Mouse (Mus musculus) hindbrain, embryonic 12.5 days (tissue): Measurements from ENCODE around the gene Trpv4. TPM values are rescaled to one million over a fixed set of nuclear protein-coding genes. Genes with fewer than 3 reads are reported as not detected.
A peak's percentile ranks its signal among the peaks of the same experiment; 100 is the strongest.

Experiments used
- ATAC-seq: fragments of 200-750 bp; cut with Nextera tagmentation; 2 replicates; pipeline ENCODE4 v1.8.0; 2017; ENCODE audit warnings: moderate TSS enrichment; ENCODE audit not compliant: low FRiP score
- H3K27ac ChIP-seq: fragments of 300-500 bp; sonication (generic); 2 replicates; pipeline ENCODE4 v1.5.1; 2016; ENCODE audit warnings: mild to moderate bottlenecking
- H3K27me3 ChIP-seq: fragments of 300-500 bp; sonication (generic); 2 replicates; pipeline ENCODE4 v1.6.1; 2016; ENCODE audit warnings: mild to moderate bottlenecking
- H3K36me3 ChIP-seq: fragments of 300-500 bp; sonication (generic); 2 replicates; pipeline ENCODE4 v1.6.1; 2016; ENCODE audit warnings: mild to moderate bottlenecking
- H3K4me1 ChIP-seq: fragments of 300-500 bp; sonication (generic); 2 replicates; pipeline ENCODE4 v1.6.1; 2016
- H3K4me2 ChIP-seq: fragments of 300-500 bp; sonication (generic); replicated peaks from 2 replicates; pipeline ENCODE4 v1.6.1; 2016; ENCODE audit warnings: mild to moderate bottlenecking
- H3K4me3 ChIP-seq: fragments of 300-500 bp; sonication (generic); 2 replicates; pipeline ENCODE4 v1.5.1; 2016; ENCODE audit warnings: mild to moderate bottlenecking
- H3K9ac ChIP-seq: fragments of 300-500 bp; sonication (generic); 2 replicates; pipeline ENCODE4 v1.6.1; 2016; ENCODE audit warnings: mild to moderate bottlenecking, moderate library complexity
- H3K9me3 ChIP-seq: fragments of 300-500 bp; sonication (generic); replicated peaks from 2 replicates; pipeline ENCODE4 v1.6.1; 2016; ENCODE audit warnings: mild to moderate bottlenecking
- WGBS: fragments of 180-500 bp; shearing (Covaris S2); methylation state at CpG from one replicate; pipeline ENCODE4 v1.1.7; 2016; 5-methylcytosine and 5-hydroxymethylcytosine counted together
- polyA plus RNA-seq: library from polyadenylated mRNA; unstranded; fragments of >200 nt; fragmentation: Nextera tagmentation; extraction: Ambion mirVana; gene quantifications from 2 replicates; pipeline ENCODE4 v1.2.1, GENCODE M21; 2016

The Trpv4 gene
- polyA plus RNA-seq, 1 experiment from 2014 or later, result 1.3 TPM

DNA sequence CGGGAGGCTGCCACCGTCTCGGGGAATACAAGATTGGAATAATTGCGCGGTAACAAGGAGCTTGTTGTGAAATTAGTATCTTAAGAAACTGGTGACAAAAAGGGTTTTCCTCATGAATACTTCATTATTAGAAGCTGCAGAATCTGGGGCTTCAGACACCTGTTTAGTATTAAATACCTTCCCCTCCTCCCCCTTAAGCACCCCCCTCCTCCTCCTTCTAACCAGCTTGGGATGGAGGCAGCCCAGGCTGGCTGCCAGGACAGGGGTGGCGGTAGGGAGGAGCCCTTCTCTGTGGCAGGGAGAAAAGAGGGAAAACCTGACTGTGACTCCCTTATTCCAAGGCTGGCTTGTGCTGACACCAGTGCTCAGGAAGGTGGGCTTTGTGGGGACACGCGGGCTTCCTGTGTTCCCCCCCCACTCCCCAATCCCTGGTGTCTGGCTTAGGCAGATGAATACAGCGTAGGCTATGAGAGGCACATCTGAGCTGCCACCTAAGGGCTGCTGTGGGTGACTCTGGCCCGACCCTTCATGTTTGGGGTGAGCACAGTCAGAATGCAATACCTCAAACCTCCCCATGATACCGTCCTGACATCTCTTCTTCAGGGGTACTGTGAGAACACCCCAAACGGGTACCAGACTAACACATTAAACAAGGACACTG, 64.9 kb downstream of the Trpv4 start:
- Histone ChIP-seq H3K9ac (peak overlapping the region; percentile 45; the same call in 1 of the 2 replicates), H3K36me3 (0 out of 2 replicates have a peak, but pooled peaks cover 8% of the 10 kb centered on the region), H3K9me3 (no peaks in the 10 kb centered on the region), H3K4me2 (peak overlapping the region; percentile 15; the same call in 1 of the 2 replicates), H3K4me1 (peaks cover 81% of the 10 kb centered on the region), H3K27me3 (no peaks in the 10 kb centered on the region), H3K4me3 (no peak overlapping the region), H3K27ac (peak overlapping the region; percentile 60)
- ATAC-seq, result no peak
- 58% methylated on average over 12 of the region's 12 CpGs for WGBS

DNA sequence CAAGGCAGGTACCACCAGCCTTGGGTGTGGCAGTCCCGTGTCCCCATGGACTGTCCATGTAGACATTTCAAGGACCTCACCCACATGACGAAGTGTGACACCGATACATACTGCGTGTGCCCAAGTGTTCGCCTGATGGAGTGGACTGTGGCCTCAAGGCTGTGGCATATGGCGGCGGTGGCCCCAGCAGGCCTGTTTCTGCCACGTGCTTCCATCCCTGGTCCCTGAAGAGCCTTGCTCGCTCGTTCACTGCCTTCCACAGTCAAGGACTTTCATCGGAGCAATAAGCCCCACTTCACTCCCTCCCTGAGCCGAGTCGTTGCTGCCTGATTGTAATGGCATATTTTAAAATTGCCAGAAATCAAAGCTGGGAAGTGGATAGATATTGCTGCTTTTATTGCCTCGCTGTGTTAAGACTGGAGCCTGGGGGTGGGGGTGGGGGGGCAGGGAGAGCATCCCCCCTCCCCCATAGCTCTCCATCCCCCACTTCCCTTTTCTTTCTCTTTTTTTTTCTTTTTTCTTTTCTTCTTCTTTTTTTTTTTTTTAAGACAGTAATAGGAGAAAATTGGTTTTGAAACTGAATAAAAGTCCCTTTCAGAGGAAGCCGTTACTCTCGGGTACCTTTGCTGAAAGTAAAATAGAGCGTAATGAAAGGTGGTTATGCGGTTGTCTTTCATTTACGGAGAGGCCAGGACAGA, 65.6 kb downstream of the Trpv4 start:
- 0 out of 2 replicates have a peak, but pooled peaks have one; percentile 21 for ATAC-seq
- H3K27ac ChIP-seq, result peak overlapping the region; percentile 79
- H3K9ac ChIP-seq, result no peak overlapping the region
- 47% methylated on average over 19 of the region's 19 CpGs for WGBS
- H3K4me3 ChIP-seq, result no peak overlapping the region
- H3K4me2 ChIP-seq, result peak overlapping the region; percentile 15; the same call in 1 of the 2 replicates
- H3K4me1 ChIP-seq, result peaks cover 87% of the 10 kb centered on the region
- no peaks in the 10 kb centered on the region for H3K9me3 ChIP-seq
- 0 out of 2 replicates have a peak, but pooled peaks cover 8% of the 10 kb centered on the region for H3K36me3 ChIP-seq
- no peaks in the 10 kb centered on the region for H3K27me3 ChIP-seq

DNA sequence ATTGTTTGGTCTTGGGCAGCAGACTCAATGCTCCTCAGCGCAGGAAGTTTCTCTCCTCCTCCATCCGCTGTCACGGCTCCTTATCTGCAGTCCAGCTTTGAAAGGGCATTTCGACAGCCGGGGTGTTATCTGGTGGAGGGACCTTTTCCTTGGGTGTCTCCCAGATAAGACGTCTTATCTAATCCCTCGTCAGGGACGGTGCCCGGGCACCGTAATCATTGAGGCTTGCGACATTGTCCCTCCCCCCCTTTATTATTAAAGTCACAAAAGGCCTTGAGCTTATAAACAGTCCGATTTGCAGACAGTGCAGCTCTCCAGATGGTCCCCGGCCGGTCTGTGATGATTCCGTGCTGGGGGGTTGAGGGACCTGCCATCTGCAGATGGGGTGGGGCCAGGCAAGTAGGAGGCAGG, 67.1 kb downstream of the Trpv4 start:
- peak; percentile 37; the same call in 1 of the 2 replicates for ATAC-seq
- Histone ChIP-seq H3K4me3 (no peak overlapping the region), H3K36me3 (0 out of 2 replicates have a peak, but pooled peaks cover 8% of the 10 kb centered on the region), H3K9ac (peak overlapping the region; percentile 42; the same call in 1 of the 2 replicates), H3K9me3 (no peaks in the 10 kb centered on the region), H3K27ac (peak overlapping the region; percentile 79), H3K4me2 (peak overlapping the region; percentile 11; the same call in 1 of the 2 replicates), H3K4me1 (peaks cover 81% of the 10 kb centered on the region), H3K27me3 (no peaks in the 10 kb centered on the region)
- WGBS, result 26% methylated on average over 15 of the region's 15 CpGs

DNA sequence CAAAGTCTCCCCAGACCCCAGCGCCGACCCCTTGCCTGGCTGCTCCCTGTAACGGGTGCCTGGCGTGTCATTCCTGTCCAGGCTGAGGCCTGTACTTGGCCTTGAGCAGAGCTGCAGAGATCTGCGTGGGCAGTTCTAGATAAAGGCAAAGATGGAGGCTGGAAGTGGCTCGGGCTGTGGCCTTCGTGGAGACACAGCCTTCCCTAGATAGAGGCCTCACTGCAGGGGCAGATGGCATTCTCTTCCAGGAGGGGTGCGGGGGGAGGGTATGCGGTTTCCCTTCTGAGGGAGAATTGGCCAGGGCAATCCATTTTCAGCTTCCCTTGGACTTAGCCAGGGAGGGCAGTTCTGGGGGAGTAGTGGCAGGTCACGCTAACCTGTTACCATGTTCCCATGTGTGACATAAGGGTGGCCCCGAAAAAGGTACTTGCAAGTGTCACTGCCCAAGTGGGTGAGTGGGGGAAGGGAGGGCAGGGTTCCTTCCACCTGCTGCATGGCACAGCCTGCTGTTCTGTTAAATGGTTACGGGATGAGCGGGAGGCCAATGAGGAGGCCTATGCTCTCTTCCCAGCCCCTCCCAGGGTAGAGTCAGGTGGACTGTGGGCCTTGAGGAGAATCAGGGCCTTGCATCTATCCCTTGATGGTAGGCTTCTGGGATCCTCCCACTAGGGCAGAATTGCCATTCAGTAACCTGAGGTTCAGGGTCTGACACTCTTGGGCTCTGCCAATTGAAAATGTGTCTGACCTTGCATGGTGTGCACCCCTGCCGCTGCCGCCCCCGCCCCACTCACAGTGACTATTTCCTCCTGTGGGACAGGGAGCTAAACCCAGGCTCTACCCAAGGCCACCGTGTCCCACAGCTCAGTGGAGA, 67.9 kb downstream of the Trpv4 start:
- Histone ChIP-seq H3K9ac (no peak overlapping the region), H3K27ac (peak overlapping the region; percentile 79), H3K4me3 (no peak overlapping the region), H3K4me1 (peaks cover 88% of the 10 kb centered on the region), H3K27me3 (no peaks in the 10 kb centered on the region), H3K36me3 (0 out of 2 replicates have a peak, but pooled peaks cover 8% of the 10 kb centered on the region), H3K4me2 (peak overlapping the region; percentile 11; the same call in 1 of the 2 replicates), H3K9me3 (no peaks in the 10 kb centered on the region)
- no peak for ATAC-seq
- 70% methylated on average over 17 of the region's 17 CpGs for WGBS

DNA sequence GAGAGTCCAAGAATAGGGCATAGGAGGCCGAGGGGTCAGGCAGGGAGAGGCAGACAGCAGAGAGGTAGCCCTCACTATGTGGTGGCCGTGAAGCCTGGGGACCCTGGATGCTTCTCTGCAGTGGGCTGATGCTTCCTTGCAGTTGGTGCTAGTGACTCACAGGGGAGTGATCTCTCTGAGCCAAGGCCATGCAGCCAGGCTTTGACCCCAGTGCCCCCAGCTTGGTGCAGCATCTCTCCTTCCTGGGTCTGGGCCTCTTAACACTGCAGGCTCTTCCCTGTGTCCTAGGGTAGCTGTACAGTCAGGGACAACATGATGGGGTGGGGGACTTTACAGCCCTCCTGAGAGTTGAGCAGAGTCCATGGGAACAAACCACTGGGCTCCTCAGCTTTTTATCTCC, 68.8 kb downstream of the Trpv4 start:
- Histone ChIP-seq H3K27ac (peak overlapping the region; percentile 79), H3K9me3 (no peaks in the 10 kb centered on the region), H3K4me3 (no peak overlapping the region), H3K27me3 (0 out of 2 replicates have a peak, but pooled peaks cover 3% of the 10 kb centered on the region), H3K9ac (no peak overlapping the region), H3K4me2 (no peak overlapping the region), H3K4me1 (peaks cover 93% of the 10 kb centered on the region), H3K36me3 (0 out of 2 replicates have a peak, but pooled peaks cover 3% of the 10 kb centered on the region)
- peak; percentile 6; the same call in 1 of the 2 replicates for ATAC-seq
- WGBS, result 25% methylated on average over 2 of the region's 2 CpGs

DNA sequence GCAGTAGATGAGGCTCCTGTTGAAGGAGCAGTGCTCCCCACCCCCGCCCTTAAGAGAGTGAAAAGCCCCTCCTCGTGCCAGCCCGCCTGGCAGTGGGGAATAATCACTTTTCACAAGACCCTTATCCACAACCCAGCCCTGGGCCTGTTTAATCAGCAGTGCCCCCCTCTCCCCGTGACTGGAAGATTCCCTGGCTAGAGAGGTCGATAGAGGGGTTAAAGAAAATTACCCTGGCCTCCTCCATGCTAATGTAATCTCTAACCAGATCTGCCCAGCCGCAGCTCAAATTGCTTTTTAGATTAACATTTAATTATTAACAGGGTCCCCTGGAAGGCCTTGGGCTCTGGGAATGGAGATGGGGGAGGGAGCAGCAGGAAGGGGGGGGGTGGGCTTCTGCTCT, 69.2 kb downstream of the Trpv4 start:
- H3K27me3 ChIP-seq, result 0 out of 2 replicates have a peak, but pooled peaks cover 3% of the 10 kb centered on the region
- no peak overlapping the region for H3K4me3 ChIP-seq
- H3K36me3 ChIP-seq, result no peaks in the 10 kb centered on the region
- peak overlapping the region; percentile 79 for H3K27ac ChIP-seq
- H3K4me2 ChIP-seq, result no peak overlapping the region
- H3K9me3 ChIP-seq, result no peaks in the 10 kb centered on the region
- peaks cover 93% of the 10 kb centered on the region for H3K4me1 ChIP-seq
- WGBS, result 33% methylated on average over 6 of the region's 6 CpGs
- peak; percentile 30; the same call in 1 of the 2 replicates for ATAC-seq
- H3K9ac ChIP-seq, result no peak overlapping the region

DNA sequence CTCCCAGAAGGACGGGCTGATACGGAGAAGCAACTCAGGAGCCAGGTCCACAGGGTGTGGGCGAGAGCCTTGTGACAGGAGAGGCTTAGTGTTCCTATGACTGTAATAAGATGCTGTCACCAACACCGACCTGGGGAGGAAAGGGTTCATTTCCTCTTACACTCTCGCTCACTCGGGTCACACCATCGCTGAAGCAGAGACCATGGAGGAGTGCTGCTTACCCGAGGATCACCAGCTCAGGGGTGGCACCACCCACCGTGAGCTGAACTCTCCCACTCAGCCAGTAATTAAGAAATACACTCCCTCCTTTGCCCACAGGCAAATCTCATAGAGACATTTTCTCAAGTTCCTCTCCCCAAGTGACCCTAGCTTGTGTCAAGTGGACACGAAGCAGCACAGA, 69.8 kb downstream of the Trpv4 start:
- 0 out of 2 replicates have a peak, but pooled peaks cover 3% of the 10 kb centered on the region for H3K27me3 ChIP-seq
- H3K9me3 ChIP-seq, result no peaks in the 10 kb centered on the region
- H3K9ac ChIP-seq, result no peak overlapping the region
- H3K27ac ChIP-seq, result peak overlapping the region; percentile 79
- peaks cover 93% of the 10 kb centered on the region for H3K4me1 ChIP-seq
- ATAC-seq, result no peak
- H3K36me3 ChIP-seq, result no peaks in the 10 kb centered on the region
- H3K4me2 ChIP-seq, result no peak overlapping the region
- no peak overlapping the region for H3K4me3 ChIP-seq
- WGBS, result 46% methylated on average over 10 of the region's 10 CpGs

DNA sequence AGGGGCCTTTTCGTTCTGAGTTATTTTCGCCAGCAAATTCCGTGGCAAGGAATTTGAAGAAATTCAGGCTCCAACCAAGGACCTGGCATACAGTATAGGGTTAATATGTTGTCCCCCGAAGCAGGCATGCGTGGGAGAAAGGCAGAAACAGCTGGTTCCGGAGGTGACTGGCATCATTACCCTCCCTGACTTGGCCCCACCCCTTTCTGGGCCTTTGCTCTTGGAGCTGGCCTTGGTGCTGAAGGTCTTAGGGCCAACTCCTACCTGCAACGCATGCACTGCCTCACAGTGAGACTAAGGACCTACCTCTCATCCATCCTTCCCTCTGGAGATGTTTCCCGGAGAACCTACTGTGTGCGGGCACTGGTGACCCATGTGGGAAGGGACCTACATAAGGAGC, 70.3 kb downstream of the Trpv4 start:
- H3K27me3 ChIP-seq, result peaks cover 5% of the 10 kb centered on the region; the same call in 1 of the 2 replicates
- no peak for ATAC-seq
- no peak overlapping the region for H3K4me2 ChIP-seq
- no peaks in the 10 kb centered on the region for H3K36me3 ChIP-seq
- peaks cover 93% of the 10 kb centered on the region for H3K4me1 ChIP-seq
- no peak overlapping the region for H3K9ac ChIP-seq
- H3K9me3 ChIP-seq, result no peaks in the 10 kb centered on the region
- peak overlapping the region; percentile 79; the same call in 1 of the 2 replicates for H3K27ac ChIP-seq
- no peak overlapping the region for H3K4me3 ChIP-seq
- WGBS, result 42% methylated on average over 9 of the region's 9 CpGs

DNA sequence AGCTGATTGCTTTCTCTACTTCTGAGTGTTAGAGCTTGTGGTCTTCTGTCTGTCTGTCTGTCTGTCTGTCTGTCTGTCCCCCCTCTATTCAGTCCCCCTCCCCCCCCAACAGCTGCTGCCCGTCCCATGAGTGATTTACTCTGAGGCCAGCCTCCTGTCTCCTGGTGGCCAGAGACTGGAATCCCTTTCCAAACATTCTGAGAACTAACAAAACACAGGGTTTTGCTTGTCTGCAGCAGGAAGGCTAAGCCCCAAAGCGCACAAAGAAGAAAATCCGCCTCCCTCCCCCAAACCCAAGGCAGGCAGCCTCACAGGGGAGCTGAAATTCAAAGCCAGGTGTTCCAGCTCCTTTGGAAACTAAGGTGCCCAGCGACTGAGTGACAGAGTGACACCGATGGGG, 72.5 kb downstream of the Trpv4 start:
- H3K27ac ChIP-seq, result peak overlapping the region; percentile 69; the same call in 1 of the 2 replicates
- ATAC-seq, result no peak
- no peaks in the 10 kb centered on the region for H3K9me3 ChIP-seq
- peaks cover 87% of the 10 kb centered on the region for H3K4me1 ChIP-seq
- H3K9ac ChIP-seq, result peak overlapping the region; percentile 41; the same call in 1 of the 2 replicates
- no peaks in the 10 kb centered on the region for H3K36me3 ChIP-seq
- H3K4me3 ChIP-seq, result no peak overlapping the region
- no peak overlapping the region for H3K4me2 ChIP-seq
- 6% methylated on average over 5 of the region's 5 CpGs for WGBS
- H3K27me3 ChIP-seq, result peaks cover 6% of the 10 kb centered on the region; the same call in 1 of the 2 replicates

DNA sequence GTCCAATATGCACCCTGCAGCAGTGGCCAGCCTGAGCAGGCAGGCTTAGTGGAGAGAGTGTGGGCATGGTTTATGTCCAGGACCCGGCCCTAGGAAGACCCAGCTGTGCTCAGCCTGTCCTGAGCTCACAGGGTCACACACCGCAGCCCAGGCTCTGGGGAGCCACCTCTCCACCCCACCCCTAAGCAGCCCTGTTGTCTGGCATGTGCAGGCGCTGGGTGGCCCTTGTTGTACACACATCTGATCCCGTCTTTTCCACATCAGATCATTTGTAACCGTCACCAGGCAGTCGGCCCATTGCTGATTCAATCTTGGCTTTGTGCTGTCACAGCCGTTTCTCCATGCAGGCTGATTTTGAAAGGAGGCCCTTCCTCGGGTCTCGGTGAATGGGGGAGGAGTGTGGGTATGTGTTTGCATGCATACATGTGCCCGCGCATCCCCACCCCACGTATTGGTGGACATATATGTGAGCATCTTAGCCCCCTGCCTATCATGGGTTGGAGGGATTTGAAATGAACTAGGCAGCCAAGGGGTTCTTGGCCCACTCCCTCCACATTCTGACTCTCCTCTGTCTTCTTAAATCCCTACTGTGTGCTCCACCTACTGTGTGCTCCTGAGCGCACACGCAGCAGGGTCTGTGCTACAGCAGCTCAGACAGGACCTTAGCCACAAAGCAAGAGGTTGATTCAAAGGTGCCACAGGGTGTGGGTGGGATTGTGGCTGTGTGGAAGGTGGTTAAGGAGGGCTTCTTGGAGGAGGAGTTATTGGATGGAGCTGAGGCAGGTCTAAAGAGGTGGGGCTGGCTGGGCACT, 73.7 kb downstream of the Trpv4 start:
- peak; percentile 53 for ATAC-seq
- Histone ChIP-seq H3K4me1 (peaks cover 82% of the 10 kb centered on the region), H3K4me2 (no peak overlapping the region), H3K4me3 (no peak overlapping the region), H3K27ac (peak overlapping the region; percentile 69), H3K9me3 (no peaks in the 10 kb centered on the region), H3K27me3 (peaks cover 6% of the 10 kb centered on the region; the same call in 1 of the 2 replicates), H3K36me3 (no peaks in the 10 kb centered on the region), H3K9ac (peak overlapping the region; percentile 33; the same call in 1 of the 2 replicates)
- 27% methylated on average over 14 of the region's 14 CpGs for WGBS
